In genomic region chrX:134807833-134808754, GRCm38 (mm10) we compare ENCODE assay signal across 8 mouse cellular contexts. TPM values are rescaled to one million over a fixed set of nuclear protein-coding genes. Genes with fewer than 3 reads are reported as not detected.
A peak's percentile ranks its signal among the peaks of the same experiment; 100 is the strongest.
DNase-seq lines count a peak whose midpoint lies in the region; ATAC-seq and TF ChIP-seq lines count a peak whose summit lies in the region.

No protein-coding gene starts in this region.

- no peaks in the 10 kb centered on the region for H3K36me3 ChIP-seq in kidney, postnatal 0 days (ENCODE audit: insufficient read depth, low read length)
- H3K36me3 ChIP-seq in liver, embryonic 13.5 days, result no peaks in the 10 kb centered on the region
- H3K36me3 ChIP-seq in neural tube, embryonic 12.5 days, result peaks cover 13% of the 10 kb centered on the region

- no peak for TF ChIP-seq CTCF in cortical plate, adult 2 months (IDR thresholded peaks at IDR 0.05; ENCODE audit: extremely low read depth, insufficient read depth, low read length)
- peak; percentile 13; the same call in 1 of the 2 replicates for TF ChIP-seq CTCF in kidney, postnatal 0 days (IDR thresholded peaks at IDR 0.05; ENCODE audit: low read depth)

- H3K9me3 ChIP-seq in kidney, postnatal 0 days (replicated peaks; ENCODE audit: low read length), result no peaks in the 10 kb centered on the region
- H3K9me3 ChIP-seq in liver, embryonic 13.5 days (replicated peaks), result no peaks in the 10 kb centered on the region
- no peaks in the 10 kb centered on the region for H3K9me3 ChIP-seq in neural tube, embryonic 12.5 days

- H3K4me2 ChIP-seq in kidney, postnatal 0 days (ENCODE audit: low read length), result peak overlapping the region; percentile 62
- H3K4me2 ChIP-seq in liver, embryonic 13.5 days, result peak overlapping the region; percentile 71
- H3K4me2 ChIP-seq in neural tube, embryonic 12.5 days (replicated peaks), result peak overlapping the region; percentile 60

- 24% methylated on average over 28 of the region's 28 CpGs for WGBS in kidney, postnatal 0 days
- 15% methylated on average over 28 of the region's 28 CpGs for WGBS in liver, embryonic 13.5 days (ENCODE audit: insufficient replicate concordance)
- 19% methylated on average over 28 of the region's 28 CpGs for WGBS in neural tube, embryonic 12.5 days

- peak; percentile 9 for DNase-seq in urinary bladder, postnatal 14 days (ENCODE audit: low spot score)
- DNase-seq in urinary bladder, adult 18-20 months (ENCODE audit: low spot score in 2 of 2), result no peak
- DNase-seq in heart, adult 8-10 months (ENCODE audit: low spot score), result peak; percentile 3
- peak; percentile 74 for DNase-seq in kidney, postnatal 0 days (ENCODE audit: low spot score)
- no peak for DNase-seq in liver, embryonic 13.5 days
- DNase-seq in yolk sac, embryonic 10.5 days (ENCODE audit: low spot score), result peak; percentile 6

- H3K4me3 ChIP-seq in cortical plate, adult 2 months (ENCODE audit: insufficient read depth, low read length), result peak overlapping the region; percentile 92
- peak overlapping the region; percentile 55 for H3K4me3 ChIP-seq in kidney, postnatal 0 days (replicated peaks; ENCODE audit: low read depth, low read length)
- peak overlapping the region; percentile 58 for H3K4me3 ChIP-seq in liver, embryonic 13.5 days (replicated peaks)
- H3K4me3 ChIP-seq in neural tube, embryonic 12.5 days, result peak overlapping the region; percentile 50

- no peak overlapping the region for H3K27ac ChIP-seq in cortical plate, adult 2 months (ENCODE audit: insufficient read depth, low read length)
- H3K27ac ChIP-seq in kidney, postnatal 0 days, result peak overlapping the region; percentile 66
- no peak overlapping the region for H3K27ac ChIP-seq in liver, embryonic 13.5 days
- H3K27ac ChIP-seq in neural tube, embryonic 12.5 days, result no peak overlapping the region

- peak; percentile 64 for ATAC-seq in kidney, postnatal 0 days (replicated peaks; ENCODE audit: low FRiP score, low read depth)
- ATAC-seq in liver, embryonic 13.5 days (ENCODE audit: low read depth), result peak; percentile 34
- ATAC-seq in neural tube, embryonic 12.5 days (ENCODE audit: low FRiP score, low read depth), result peak; percentile 75

- peak; percentile 57; the same call in 1 of the 2 replicates for TF ChIP-seq POLR2A in cortical plate, adult 2 months (IDR thresholded peaks at IDR 0.05; ENCODE audit: extremely low read depth, insufficient read depth, low read length)

- no peaks in the 10 kb centered on the region; the same call in 1 of the 2 replicates for H3K4me1 ChIP-seq in cortical plate, adult 2 months (ENCODE audit: control insufficient read depth, insufficient read depth, low read length)
- H3K4me1 ChIP-seq in kidney, postnatal 0 days (replicated peaks; ENCODE audit: insufficient read depth, low read length), result no peaks in the 10 kb centered on the region
- H3K4me1 ChIP-seq in liver, embryonic 13.5 days (replicated peaks), result 0 out of 2 replicates have a peak, but pooled peaks cover 3% of the 10 kb centered on the region
- H3K4me1 ChIP-seq in neural tube, embryonic 12.5 days, result no peaks in the 10 kb centered on the region

- peak overlapping the region; percentile 56 for H3K9ac ChIP-seq in kidney, postnatal 0 days (ENCODE audit: low read depth, low read length)
- peak overlapping the region; percentile 60 for H3K9ac ChIP-seq in liver, embryonic 13.5 days
- peak overlapping the region; percentile 72 for H3K9ac ChIP-seq in neural tube, embryonic 12.5 days

- no peaks in the 10 kb centered on the region for H3K27me3 ChIP-seq in kidney, postnatal 0 days (ENCODE audit: insufficient read depth, low read length)
- H3K27me3 ChIP-seq in liver, embryonic 13.5 days, result no peaks in the 10 kb centered on the region
- H3K27me3 ChIP-seq in neural tube, embryonic 12.5 days (replicated peaks), result 0 out of 2 replicates have a peak, but pooled peaks cover 3% of the 10 kb centered on the region

RNA-seq across cellular contexts. Expression of gene Armcx2, which starts 0.9 kb away (rescaled TPM):
- 44.5 and 45.9 TPM in 2 replicates for polyA plus RNA-seq in cortical plate, adult 2 months (2012; rRNA removed)
- 1 to 10 TPM; 3.4 to 5.6 (median 5.1) TPM for total RNA-seq in heart, adult 8-10 months (2022)
- 43.2 and 47.5 TPM in 2 replicates for polyA plus RNA-seq in kidney, postnatal 0 days (2015; fragmentation: Nextera tagmentation; extraction: Ambion mirVana)
- 12.0 and 13.8 TPM in 2 replicates for polyA plus RNA-seq in liver, embryonic 13.5 days (2015; fragmentation: Nextera tagmentation; extraction: Ambion mirVana)
- 80.6 and 86.2 TPM in 2 replicates for polyA plus RNA-seq in neural tube, embryonic 12.5 days (2016; fragmentation: Nextera tagmentation; extraction: Ambion mirVana)

RNA-seq across cellular contexts. Expression of gene Armcx3, which starts 51.7 kb away (rescaled TPM):
- 57.9 and 61.9 TPM in 2 replicates for polyA plus RNA-seq in cortical plate, adult 2 months (2012; rRNA removed)
- 10 to 100 TPM; 11.3 to 14.2 (median 12.5) TPM for total RNA-seq in heart, adult 8-10 months (2022)
- 48.9 and 53.4 TPM in 2 replicates for polyA plus RNA-seq in kidney, postnatal 0 days (2015; fragmentation: Nextera tagmentation; extraction: Ambion mirVana)
- polyA plus RNA-seq in liver, embryonic 13.5 days (2015; fragmentation: Nextera tagmentation; extraction: Ambion mirVana), result 17.1 and 22.9 TPM in 2 replicates
- polyA plus RNA-seq in neural tube, embryonic 12.5 days (2016; fragmentation: Nextera tagmentation; extraction: Ambion mirVana), result 63.4 and 69.2 TPM in 2 replicates

RNA-seq across cellular contexts. Expression of gene Armcx6, which starts 56.9 kb away (rescaled TPM):
- polyA plus RNA-seq in cortical plate, adult 2 months (2012; rRNA removed), result 5.9 and 7.4 TPM in 2 replicates
- 1 to 10 TPM in 1 of 4 experiments, under 1 TPM in 3; 0.50 to 1.1 (median 0.56) TPM for total RNA-seq in heart, adult 8-10 months (2022)
- 15.2 and 15.8 TPM in 2 replicates for polyA plus RNA-seq in kidney, postnatal 0 days (2015; fragmentation: Nextera tagmentation; extraction: Ambion mirVana)
- 6.5 and 7.5 TPM in 2 replicates for polyA plus RNA-seq in liver, embryonic 13.5 days (2015; fragmentation: Nextera tagmentation; extraction: Ambion mirVana)
- 25.4 and 26.6 TPM in 2 replicates for polyA plus RNA-seq in neural tube, embryonic 12.5 days (2016; fragmentation: Nextera tagmentation; extraction: Ambion mirVana)

Comparison
In these comparisons a context has a peak if more than half of its experiments do, and no peak if none do; other contexts are left out.
1. DNase-seq: peak in urinary bladder, postnatal 14 days (single experiment), heart, adult 8-10 months (single experiment), kidney, postnatal 0 days (single experiment) and yolk sac, embryonic 10.5 days (single experiment); none in urinary bladder, adult 18-20 months (0 of 2) and liver, embryonic 13.5 days (single experiment).
2. Peak in every context shown above with its lines, with median percentiles within 50 percentile points of each other: H3K4me3 ChIP-seq, ATAC-seq, H3K4me2 ChIP-seq and H3K9ac ChIP-seq.